Mouse (Mus musculus) ES-Bruce4 (cell line): ENCODE data around the gene 1700016H13Rik.

Experiments
- CTCF ChIP-seq: IDR thresholded peaks from one replicate; pipeline ENCODE4 v1.8.1; 2011; ENCODE audit warnings: low read depth, low read length
- EP300 ChIP-seq: IDR thresholded peaks from 2 replicates; pipeline ENCODE4 v1.6.1; 2011; ENCODE audit warnings: low read depth, low read length; ENCODE audit not compliant: insufficient read depth
- POLR2A ChIP-seq: IDR thresholded peaks from one replicate; pipeline ENCODE4 v1.8.1; 2011; ENCODE audit warnings: low read length; ENCODE audit not compliant: insufficient read depth

- TF ChIP-seq CTCF (no peak), EP300 (no peak), POLR2A (no peak)
These were observed 25.8 kb downstream of the 1700016H13Rik start for GRCm38 (mm10) chr5:103629854-103630580.
